Mouse (Mus musculus) layer of hippocampus, adult 9-10 months (tissue): ENCODE measurements around the gene Ccnb1ip1.
A peak's percentile ranks its signal among the peaks of the same experiment; 100 is the strongest.

ENCODE experiments used
- DNase-seq: peaks from one replicate; pipeline ENCODE4 v3.0.0; 2022; ENCODE audit warnings: low spot score

Ccnb1ip1 gene

GRCm38 (mm10) chr14:50784391-50785250 lies 22.9 kb downstream of the Ccnb1ip1 start:
- no peak for DNase-seq

GRCm38 (mm10) chr14:50782166-50782565 lies 25.4 kb downstream of the Ccnb1ip1 start:
- DNase-seq: no peak

- DNase-seq: no peak
Observed at GRCm38 (mm10) chr14:50771342-50771741, 36.2 kb downstream of the Ccnb1ip1 start.

- no peak for DNase-seq
Observed at GRCm38 (mm10) chr14:50765736-50766135, 41.8 kb downstream of the Ccnb1ip1 start.

- DNase-seq: peak; percentile 3
Observed at GRCm38 (mm10) chr14:50758416-50759085, 49.0 kb downstream of the Ccnb1ip1 start.

- DNase-seq: no peak
Observed at GRCm38 (mm10) chr14:50744994-50745393, 62.5 kb downstream of the Ccnb1ip1 start, which contains the start of gene Olfr749. Gene Olfr749 (minus strand): TSS chr14:50745094.

GRCm38 (mm10) chr14:50741584-50741983 lies 65.9 kb downstream of the Ccnb1ip1 start:
- no peak for DNase-seq

GRCm38 (mm10) chr14:50740334-50740733 lies 67.2 kb downstream of the Ccnb1ip1 start:
- DNase-seq: no peak
